Mouse (Mus musculus): ENCODE measurements around the gene Fbxo10. TPM values are rescaled to one million over a fixed set of nuclear protein-coding genes. Genes with fewer than 3 reads are reported as not detected.
"Not testable (repeated sequence)": the region's sequence is repeated elsewhere in the genome, so short reads cannot be mapped to it uniquely, and the experiment has no call there.

The Fbxo10 gene
- polyA plus RNA-seq, 1 experiment from 2014 or later, result 13.8 TPM

GRCm38 (mm10) chr4:45040795-45041194 lies 43.6 kb downstream of the Fbxo10 start:
- no peaks in the 10 kb centered on the region for H3K27me3 ChIP-seq
- no peaks in the 10 kb centered on the region for H3K9me3 ChIP-seq
- peaks cover 50% of the 10 kb centered on the region for H3K36me3 ChIP-seq
- no peak overlapping the region for H3K4me3 ChIP-seq
- H3K4me2 ChIP-seq (replicated peaks), result no peak overlapping the region
- H3K4me1 ChIP-seq, result no peaks in the 10 kb centered on the region
- no peak overlapping the region for H3K27ac ChIP-seq (replicated peaks)
- H3K9ac ChIP-seq (replicated peaks), result no peak overlapping the region
- 86% methylated on average over 7 of the region's 7 CpGs for WGBS
- no peak for ATAC-seq (ENCODE audit: low FRiP score, low read depth)

GRCm38 (mm10) chr4:45039546-45039945 lies 44.9 kb downstream of the Fbxo10 start:
- not testable (repeated sequence) for H3K27me3 ChIP-seq; H3K4me1 ChIP-seq; H3K27ac ChIP-seq (replicated peaks); H3K4me3 ChIP-seq; H3K4me2 ChIP-seq (replicated peaks); ATAC-seq (ENCODE audit: low FRiP score, low read depth); H3K9me3 ChIP-seq; H3K9ac ChIP-seq (replicated peaks)
- WGBS, result 91% methylated on average over 7 of the region's 7 CpGs
- peaks cover 58% of the 10 kb centered on the region for H3K36me3 ChIP-seq

GRCm38 (mm10) chr4:45038879-45039278 lies 45.5 kb downstream of the Fbxo10 start:
- H3K36me3 ChIP-seq, result peaks cover 57% of the 10 kb centered on the region

GRCm38 (mm10) chr4:45037455-45038410 lies 46.7 kb downstream of the Fbxo10 start:
- H3K4me1 ChIP-seq, result no peaks in the 10 kb centered on the region
- H3K9me3 ChIP-seq, result no peaks in the 10 kb centered on the region
- no peak overlapping the region for H3K4me3 ChIP-seq
- ATAC-seq (ENCODE audit: low FRiP score, low read depth), result no peak
- H3K36me3 ChIP-seq, result peaks cover 59% of the 10 kb centered on the region
- H3K27ac ChIP-seq (replicated peaks), result no peak overlapping the region
- no peaks in the 10 kb centered on the region for H3K27me3 ChIP-seq
- H3K4me2 ChIP-seq (replicated peaks), result no peak overlapping the region
- 95% methylated on average over 13 of the region's 13 CpGs for WGBS
- no peak overlapping the region for H3K9ac ChIP-seq (replicated peaks)

More at GRCm38 (mm10) chr4:45038879-45039278, 45.5 kb downstream of the Fbxo10 start:
- not testable (repeated sequence) for H3K27ac ChIP-seq (replicated peaks); H3K9ac ChIP-seq (replicated peaks); H3K4me2 ChIP-seq (replicated peaks); ATAC-seq (ENCODE audit: low FRiP score, low read depth); H3K27me3 ChIP-seq; H3K9me3 ChIP-seq; H3K4me1 ChIP-seq; H3K4me3 ChIP-seq
- 64% methylated on average over 8 of the region's 8 CpGs for WGBS

GRCm38 (mm10) chr4:45036571-45036970 lies 47.8 kb downstream of the Fbxo10 start:
- no peak overlapping the region for H3K9ac ChIP-seq (replicated peaks)
- H3K4me3 ChIP-seq, result no peak overlapping the region
- H3K27ac ChIP-seq (replicated peaks), result no peak overlapping the region
- H3K36me3 ChIP-seq, result peaks cover 70% of the 10 kb centered on the region
- no peaks in the 10 kb centered on the region for H3K27me3 ChIP-seq
- ATAC-seq (ENCODE audit: low FRiP score, low read depth), result no peak
- no peak overlapping the region for H3K4me2 ChIP-seq (replicated peaks)
- no peaks in the 10 kb centered on the region for H3K4me1 ChIP-seq
- no peaks in the 10 kb centered on the region for H3K9me3 ChIP-seq
- 87% methylated on average over 5 of the region's 5 CpGs for WGBS

GRCm38 (mm10) chr4:45036048-45036447 lies 48.4 kb downstream of the Fbxo10 start:
- WGBS, result 93% methylated on average over 10 of the region's 10 CpGs
- H3K4me3 ChIP-seq, result no peak overlapping the region
- peaks cover 68% of the 10 kb centered on the region for H3K36me3 ChIP-seq
- H3K27ac ChIP-seq (replicated peaks), result no peak overlapping the region
- H3K9me3 ChIP-seq, result no peaks in the 10 kb centered on the region
- ATAC-seq (ENCODE audit: low FRiP score, low read depth), result no peak
- no peak overlapping the region for H3K9ac ChIP-seq (replicated peaks)
- H3K27me3 ChIP-seq, result no peaks in the 10 kb centered on the region
- H3K4me1 ChIP-seq, result no peaks in the 10 kb centered on the region
- no peak overlapping the region for H3K4me2 ChIP-seq (replicated peaks)

GRCm38 (mm10) chr4:45034693-45035628 lies 49.4 kb downstream of the Fbxo10 start:
- H3K9me3 ChIP-seq, result no peaks in the 10 kb centered on the region
- peaks cover 67% of the 10 kb centered on the region for H3K36me3 ChIP-seq
- H3K4me2 ChIP-seq (replicated peaks), result no peak overlapping the region
- H3K27me3 ChIP-seq, result no peaks in the 10 kb centered on the region
- ATAC-seq (ENCODE audit: low FRiP score, low read depth), result no peak
- WGBS, result 90% methylated on average over 16 of the region's 16 CpGs
- no peak overlapping the region for H3K9ac ChIP-seq (replicated peaks)
- H3K4me1 ChIP-seq, result no peaks in the 10 kb centered on the region
- no peak overlapping the region for H3K27ac ChIP-seq (replicated peaks)
- H3K4me3 ChIP-seq, result no peak overlapping the region

- Histone ChIP-seq H3K9ac (replicated peaks) (no peak overlapping the region), H3K9me3 (no peaks in the 10 kb centered on the region), H3K4me2 (replicated peaks) (no peak overlapping the region), H3K36me3 (peaks cover 79% of the 10 kb centered on the region), H3K4me1 (no peaks in the 10 kb centered on the region), H3K27me3 (no peaks in the 10 kb centered on the region), H3K4me3 (no peak overlapping the region), H3K27ac (replicated peaks) (no peak overlapping the region)
- 91% methylated on average over 9 of the region's 9 CpGs for WGBS
- ATAC-seq (ENCODE audit: low FRiP score, low read depth), result no peak
Observed at GRCm38 (mm10) chr4:45032586-45032985, 51.8 kb downstream of the Fbxo10 start.

- H3K27ac ChIP-seq (replicated peaks), result no peak overlapping the region
- WGBS, result 84% methylated on average over 4 of the region's 4 CpGs
- H3K4me2 ChIP-seq (replicated peaks), result no peak overlapping the region
- ATAC-seq (ENCODE audit: low FRiP score, low read depth), result no peak
- no peaks in the 10 kb centered on the region for H3K27me3 ChIP-seq
- no peak overlapping the region for H3K9ac ChIP-seq (replicated peaks)
- H3K9me3 ChIP-seq, result no peaks in the 10 kb centered on the region
- no peaks in the 10 kb centered on the region for H3K4me1 ChIP-seq
- no peak overlapping the region for H3K4me3 ChIP-seq
- H3K36me3 ChIP-seq, result peaks cover 57% of the 10 kb centered on the region
Observed at GRCm38 (mm10) chr4:45026459-45026858, 57.9 kb downstream of the Fbxo10 start.

GRCm38 (mm10) chr4:45019009-45019408 lies 65.4 kb downstream of the Fbxo10 start:
- peak; percentile 19; the same call in 1 of the 2 replicates for ATAC-seq (ENCODE audit: low FRiP score, low read depth)
- no peaks in the 10 kb centered on the region for H3K27me3 ChIP-seq
- peaks cover 23% of the 10 kb centered on the region for H3K4me1 ChIP-seq
- peaks cover 12% of the 10 kb centered on the region; the same call in 1 of the 2 replicates for H3K36me3 ChIP-seq
- H3K9ac ChIP-seq (replicated peaks), result peak overlapping the region; percentile 71
- no peaks in the 10 kb centered on the region for H3K9me3 ChIP-seq
- H3K4me2 ChIP-seq (replicated peaks), result peak overlapping the region; percentile 97
- no peak overlapping the region for H3K27ac ChIP-seq (replicated peaks)
- 1% methylated on average over 14 of the region's 14 CpGs for WGBS
- peak overlapping the region; percentile 72 for H3K4me3 ChIP-seq

- WGBS, result 1% methylated on average over 29 of the region's 29 CpGs
- peak within 1 kb of the TSS; percentile 36; the same call in 1 of the 2 replicates for H3K27ac ChIP-seq (replicated peaks)
- peak within 1 kb of the TSS; percentile 72 for H3K4me3 ChIP-seq
- peaks cover 9% of the 10 kb centered on the region; the same call in 1 of the 2 replicates for H3K36me3 ChIP-seq
- H3K4me2 ChIP-seq (replicated peaks), result peak within 1 kb of the TSS; percentile 97
- H3K9me3 ChIP-seq, result no peaks in the 10 kb centered on the region
- no peaks in the 10 kb centered on the region for H3K27me3 ChIP-seq
- peak; percentile 93 for ATAC-seq (ENCODE audit: low FRiP score, low read depth)
- peak within 1 kb of the TSS; percentile 71 for H3K9ac ChIP-seq (replicated peaks)
- peaks cover 25% of the 10 kb centered on the region for H3K4me1 ChIP-seq
Observed at GRCm38 (mm10) chr4:45018452-45018980, 65.9 kb downstream of the Fbxo10 start, which contains the start of gene Polr1e. Gene Polr1e (plus strand): TSS chr4:45018583.

Data from midbrain, embryonic 12.5 days (tissue).